Mouse (Mus musculus) adrenal gland, adult 8-10 months (tissue): ENCODE data around the gene Col4a2. TPM values are rescaled to one million over a fixed set of nuclear protein-coding genes. Genes with fewer than 3 reads are reported as not detected.
"Not testable (repeated sequence)": the region's sequence is repeated elsewhere in the genome, so short reads cannot be mapped to it uniquely, and the experiment has no call there.

Source experiments
- DNase-seq: peaks from one replicate; pipeline ENCODE4 v3.0.0; 2022
- total RNA-seq, 4 experiments: library from RNA; stranded (reverse); gene quantifications; 2 replicates each; pipeline ENCODE4 v1.2.4; 2022

Gene Col4a2
- total RNA-seq, 4 experiments from 2014 or later, result 122 to 162 (median 137) TPM

GRCm38 (mm10) chr8:11463541-11463888 lies 150.9 kb downstream of the Col4a2 start:
- DNase-seq, result no peak

GRCm38 (mm10) chr8:11463889-11464706 lies 151.5 kb downstream of the Col4a2 start:
- peak; percentile 55 for DNase-seq

GRCm38 (mm10) chr8:11464707-11464964 lies 152.0 kb downstream of the Col4a2 start:
- DNase-seq, result no peak

GRCm38 (mm10) chr8:11465619-11466018 lies 153.0 kb downstream of the Col4a2 start:
- DNase-seq, result no peak

GRCm38 (mm10) chr8:11466528-11466927 lies 153.9 kb downstream of the Col4a2 start:
- not testable (repeated sequence) for DNase-seq

GRCm38 (mm10) chr8:11469095-11469494 lies 156.5 kb downstream of the Col4a2 start:
- no peak for DNase-seq

- DNase-seq, result no peak
These were observed 158.1 kb downstream of the Col4a2 start for GRCm38 (mm10) chr8:11470694-11471093.

GRCm38 (mm10) chr8:11471309-11471708 lies 158.7 kb downstream of the Col4a2 start:
- no peak for DNase-seq

GRCm38 (mm10) chr8:11473072-11473471 lies 160.5 kb downstream of the Col4a2 start:
- DNase-seq, result no peak

- no peak for DNase-seq
These were observed 162.8 kb downstream of the Col4a2 start for GRCm38 (mm10) chr8:11475397-11475796.

- DNase-seq, result no peak
These were observed 163.3 kb downstream of the Col4a2 start for GRCm38 (mm10) chr8:11475876-11476275.

GRCm38 (mm10) chr8:11476338-11477177 lies 164.0 kb downstream of the Col4a2 start:
- peak; percentile 82 for DNase-seq

GRCm38 (mm10) chr8:11477178-11477553 lies 164.6 kb downstream of the Col4a2 start:
- DNase-seq, result no peak

- peak; percentile 64 for DNase-seq
These were observed 165.5 kb downstream of the Col4a2 start, which contains the start of gene Rab20 for GRCm38 (mm10) chr8:11477811-11478761. Gene Rab20 (minus strand): TSS chr8:11478710.

GRCm38 (mm10) chr8:11478807-11479527 lies 166.4 kb downstream of the Col4a2 start:
- DNase-seq, result no peak

GRCm38 (mm10) chr8:11479591-11479990 lies 167.0 kb downstream of the Col4a2 start:
- DNase-seq, result no peak

- DNase-seq, result no peak
These were observed 169.3 kb downstream of the Col4a2 start for GRCm38 (mm10) chr8:11481876-11482275.

GRCm38 (mm10) chr8:11482537-11482936 lies 169.9 kb downstream of the Col4a2 start:
- DNase-seq, result no peak

GRCm38 (mm10) chr8:11486142-11486541 lies 173.5 kb downstream of the Col4a2 start:
- DNase-seq, result no peak

GRCm38 (mm10) chr8:11487229-11487628 lies 174.6 kb downstream of the Col4a2 start:
- no peak for DNase-seq

GRCm38 (mm10) chr8:11492340-11492739 lies 179.7 kb downstream of the Col4a2 start:
- not testable (repeated sequence) for DNase-seq
